Mouse (Mus musculus) midbrain, embryonic 16.5 days (tissue): Measurements from ENCODE around the gene Zfp92. TPM values are rescaled to one million over a fixed set of nuclear protein-coding genes. Genes with fewer than 3 reads are reported as not detected.

ENCODE experiments used
- polyA plus RNA-seq: library from polyadenylated mRNA; unstranded; fragments of >200 nt; fragmentation: Nextera tagmentation; extraction: Ambion mirVana; gene quantifications from 2 replicates; pipeline ENCODE4 v1.2.1, GENCODE M21; 2015

Gene Zfp92
- polyA plus RNA-seq, 1 experiment from 2014 or later, result 2.5 TPM

Other genes starting within 250 kb of the Zfp92 start
- gene Spin2d, start 234.1 kb upstream of the Zfp92 start, polyA plus RNA-seq, result not detected in 2 replicates
- gene Xlr3b, start 218.9 kb upstream of the Zfp92 start, polyA plus RNA-seq, result 13.1 and 13.7 TPM in 2 replicates
- gene Xlr4b, start 196.8 kb upstream of the Zfp92 start, polyA plus RNA-seq, result 0.48 and 0.80 TPM in 2 replicates
- 35.1 and 37.5 TPM in 2 replicates for gene F8a, start 182.8 kb upstream of the Zfp92 start, polyA plus RNA-seq
- gene Xlr4c, start 168.0 kb upstream of the Zfp92 start, polyA plus RNA-seq, result 0.32 TPM in 1 of 2 replicates, not detected in the other
- gene Xlr3c, start 145.7 kb upstream of the Zfp92 start, polyA plus RNA-seq, result not detected in 2 replicates
- not detected in 2 replicates for gene Xlr5a, start 118.1 kb upstream of the Zfp92 start, polyA plus RNA-seq
- not detected in 2 replicates for gene Xlr5c, start 118.1 kb upstream of the Zfp92 start, polyA plus RNA-seq
- gene Gm45015, start 74.3 kb upstream of the Zfp92 start, polyA plus RNA-seq, result not detected in 2 replicates
- gene Zfp275, start 68.5 kb upstream of the Zfp92 start, polyA plus RNA-seq, result 10.8 and 11.0 TPM in 2 replicates
- 0.08 and 0.11 TPM in 2 replicates for gene Gm18336, start 12.4 kb upstream of the Zfp92 start, polyA plus RNA-seq
- gene Trex2, start 24.2 kb downstream of the Zfp92 start, polyA plus RNA-seq, result not detected in 2 replicates
- 68.9 and 70.9 TPM in 2 replicates for gene Haus7, start 47.9 kb downstream of the Zfp92 start, polyA plus RNA-seq
- gene Bgn, start 72.5 kb downstream of the Zfp92 start, polyA plus RNA-seq, result 16.5 and 17.9 TPM in 2 replicates
- gene Atp2b3, start 92.0 kb downstream of the Zfp92 start, polyA plus RNA-seq, result 7.9 and 8.0 TPM in 2 replicates
- 0.21 and 0.22 TPM in 2 replicates for gene Dusp9, start 228.3 kb downstream of the Zfp92 start, polyA plus RNA-seq
- 197 and 208 TPM in 2 replicates for gene Pnck, start 249.0 kb downstream of the Zfp92 start, polyA plus RNA-seq